Mouse (Mus musculus): ENCODE data around the gene Shmt1. TPM values are rescaled to one million over a fixed set of nuclear protein-coding genes. Genes with fewer than 3 reads are reported as not detected.

Gene Shmt1
- polyA plus RNA-seq, 1 experiment: 6.6 TPM

DNA sequence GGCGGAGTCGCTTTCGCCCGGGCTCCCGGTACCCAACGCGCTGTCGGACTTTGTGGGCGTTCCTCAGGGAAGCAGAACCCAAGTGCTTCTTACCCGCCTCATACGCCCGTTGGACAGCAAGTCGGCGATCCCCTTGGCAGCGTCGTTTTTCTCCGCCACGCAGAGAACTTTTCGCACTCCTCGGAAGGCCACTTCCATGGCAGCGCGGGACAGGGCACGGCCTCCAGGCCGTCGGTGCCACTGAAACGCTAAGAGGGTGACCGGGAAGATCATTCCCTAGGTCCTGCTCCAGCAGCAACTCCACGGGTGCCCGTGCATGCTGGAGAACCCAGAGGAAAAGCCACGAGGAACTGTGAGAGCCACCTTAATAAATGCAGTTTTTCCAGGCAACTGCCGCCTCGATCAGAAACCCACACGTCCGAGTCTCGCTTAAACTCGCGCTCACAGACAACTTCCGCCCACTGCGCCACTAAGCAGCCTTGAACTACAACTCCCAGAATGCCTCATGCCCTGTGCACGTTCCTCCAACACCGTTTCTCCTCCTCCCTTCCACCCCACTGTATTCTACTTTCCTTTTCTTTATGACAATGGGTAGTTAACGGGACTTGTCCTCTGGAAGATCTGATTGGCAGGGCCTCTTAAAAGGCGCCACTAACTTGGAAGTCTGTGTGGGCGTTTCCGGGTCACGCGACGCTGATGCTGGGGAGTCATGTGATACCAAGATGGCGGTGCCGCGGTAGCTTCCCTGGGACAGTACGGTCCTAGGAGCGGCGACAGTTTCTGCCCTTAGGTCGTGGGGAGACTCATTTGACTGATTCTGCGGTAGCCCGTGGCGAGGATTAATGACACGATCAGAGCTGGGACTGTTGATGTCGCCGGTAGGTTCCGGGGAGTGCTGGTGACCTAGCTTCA lies 34.4 kb downstream of the Shmt1 start, which contains the start of the genes Top3a and Smcr8:
TSS of gene Top3a (minus strand) at position 537 of the 912 bp plus-strand sequence.
TSS of gene Smcr8 (plus strand) at position 696 of the 912 bp plus-strand sequence.
- H3K27me3 ChIP-seq (ENCODE audit: control insufficient read depth, insufficient read depth, insufficient read length): no peaks in the 10 kb centered on the region
- H3K4me2 ChIP-seq (ENCODE audit: low read depth): peak within 1 kb of the TSS; percentile 93
- H3K36me3 ChIP-seq (ENCODE audit: control insufficient read depth, insufficient read depth): peaks cover 5% of the 10 kb centered on the region
- TF ChIP-seq TCF3 (IDR thresholded peaks at IDR 0.05; ENCODE audit: insufficient read length, low read depth): no peak
- TF ChIP-seq E2F4 (IDR thresholded peaks at IDR 0.05; ENCODE audit: insufficient read depth): peak; percentile 86
- TF ChIP-seq MYOD1 (IDR thresholded peaks at IDR 0.05; ENCODE audit: control insufficient read depth in 1 of 3, insufficient read length in 2 of 3, low read depth in 2 of 3): no peak
- TF ChIP-seq USF1 (IDR thresholded peaks at IDR 0.05; ENCODE audit: low read depth): peak; percentile 98
- peak; percentile 85 for TF ChIP-seq POLR2A (IDR thresholded peaks at IDR 0.05; ENCODE audit: insufficient read length, low read depth)
- TF ChIP-seq POLR2AphosphoS2 (IDR thresholded peaks at IDR 0.05; ENCODE audit: insufficient read length, low read depth): peak; percentile 81
- no peak for TF ChIP-seq MYOG (IDR thresholded peaks at IDR 0.05; ENCODE audit: control insufficient read depth in 1 of 3, insufficient read depth in 1 of 3, insufficient read length in 2 of 3, low read depth in 2 of 3)
- TF ChIP-seq SRF (IDR thresholded peaks at IDR 0.05; ENCODE audit: control insufficient read depth, insufficient read length, low read depth): peak; percentile 24
- peak within 1 kb of the TSS; percentile 93 for H3K4me3 ChIP-seq
- peak within 1 kb of the TSS; percentile 22 for H3ac ChIP-seq (ENCODE audit: control insufficient read depth, insufficient read length)
- H3K79me2 ChIP-seq (ENCODE audit: control insufficient read depth, insufficient read depth): peaks cover 89% of the 10 kb centered on the region

DNA sequence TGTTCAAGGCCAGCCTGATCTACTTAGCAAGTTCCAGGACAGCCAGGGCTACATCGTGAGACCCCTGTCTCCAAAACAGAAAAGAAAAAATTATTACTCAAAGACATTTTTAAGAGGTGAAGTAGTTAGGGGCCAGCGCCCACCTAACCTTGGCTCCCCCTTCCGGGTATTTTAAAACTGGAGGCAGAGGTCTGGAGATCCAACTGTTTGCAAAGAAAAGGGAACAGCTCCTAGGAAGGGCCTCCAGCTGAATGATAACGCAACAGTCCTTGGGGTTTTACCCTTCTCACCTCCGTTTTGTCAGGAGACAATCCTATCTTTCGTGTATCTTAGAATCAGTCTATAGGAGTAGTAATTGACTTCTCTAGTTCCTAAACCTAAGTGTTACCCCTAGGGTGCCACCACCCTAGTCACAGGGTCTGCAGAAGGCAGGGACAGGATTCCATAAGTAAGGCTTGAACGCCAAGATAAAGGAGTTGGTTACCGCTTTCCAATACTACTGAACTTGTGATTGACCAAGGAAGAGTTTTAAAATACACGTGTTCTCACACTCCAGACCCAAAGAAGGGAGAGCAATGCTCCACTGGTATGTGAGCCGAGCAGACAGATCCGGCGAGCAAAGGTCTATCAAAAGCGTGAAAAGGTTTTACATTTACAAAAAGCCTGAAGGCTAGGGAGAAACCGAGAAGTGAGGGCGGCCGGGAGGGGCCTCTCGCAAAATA lies 35.2 kb downstream of the Shmt1 start:
- H3ac ChIP-seq (ENCODE audit: control insufficient read depth, insufficient read length): peak overlapping the region; percentile 22
- peaks cover 5% of the 10 kb centered on the region for H3K36me3 ChIP-seq (ENCODE audit: control insufficient read depth, insufficient read depth)
- H3K27me3 ChIP-seq (ENCODE audit: control insufficient read depth, insufficient read depth, insufficient read length): no peaks in the 10 kb centered on the region
- peak overlapping the region; percentile 93 for H3K4me2 ChIP-seq (ENCODE audit: low read depth)
- peaks cover 87% of the 10 kb centered on the region for H3K79me2 ChIP-seq (ENCODE audit: control insufficient read depth, insufficient read depth)
- TF ChIP-seq POLR2AphosphoS2 (IDR thresholded peaks at IDR 0.05; ENCODE audit: insufficient read length, low read depth) (no peak), USF1 (IDR thresholded peaks at IDR 0.05; ENCODE audit: low read depth) (no peak), REST (IDR thresholded peaks at IDR 0.05; ENCODE audit: insufficient read depth, insufficient read length) (no peak), SRF (IDR thresholded peaks at IDR 0.05; ENCODE audit: control insufficient read depth, insufficient read length, low read depth) (no peak), POLR2A (IDR thresholded peaks at IDR 0.05; ENCODE audit: insufficient read length, low read depth) (no peak), MAX (IDR thresholded peaks at IDR 0.05; ENCODE audit: low read depth) (no peak), CEBPB (IDR thresholded peaks at IDR 0.05; ENCODE audit: insufficient read depth, poor library complexity, severe bottlenecking) (no peak), TCF3 (IDR thresholded peaks at IDR 0.05; ENCODE audit: insufficient read length, low read depth) (no peak), MYOD1 (IDR thresholded peaks at IDR 0.05; ENCODE audit: control insufficient read depth in 1 of 3, insufficient read length in 2 of 3, low read depth in 2 of 3) (no peak), MYOG (IDR thresholded peaks at IDR 0.05; ENCODE audit: control insufficient read depth in 1 of 3, insufficient read depth in 1 of 3, insufficient read length in 2 of 3, low read depth in 2 of 3) (no peak), E2F4 (IDR thresholded peaks at IDR 0.05; ENCODE audit: insufficient read depth) (no peak), TCF12 (IDR thresholded peaks at IDR 0.05; ENCODE audit: insufficient read depth, poor library complexity, severe bottlenecking) (no peak)
- peak overlapping the region; percentile 93 for H3K4me3 ChIP-seq

DNA sequence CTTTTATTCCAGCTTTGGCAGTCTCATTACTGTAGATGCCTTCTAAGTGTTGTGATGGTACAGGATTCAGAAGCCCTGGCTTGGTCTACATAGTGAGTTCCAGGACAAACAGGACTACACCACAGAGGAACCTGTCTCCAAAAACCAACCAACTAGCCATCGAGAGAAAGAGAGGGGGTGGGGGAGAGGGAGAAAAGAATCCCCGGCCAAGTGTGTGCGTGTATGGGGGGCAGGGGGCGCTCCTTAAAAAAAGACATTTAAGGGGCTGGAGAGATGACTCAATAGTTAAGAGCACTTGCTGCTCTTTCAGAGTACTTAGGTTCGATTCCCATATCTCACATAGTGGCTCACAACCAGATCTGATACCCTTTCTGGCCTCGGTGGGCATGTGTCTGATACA lies 35.9 kb downstream of the Shmt1 start:
- Histone ChIP-seq H3K79me2 (ENCODE audit: control insufficient read depth, insufficient read depth) (peaks cover 87% of the 10 kb centered on the region), H3K4me3 (peak overlapping the region; percentile 93), H3K4me2 (ENCODE audit: low read depth) (peak overlapping the region; percentile 93), H3ac (ENCODE audit: control insufficient read depth, insufficient read length) (no peak overlapping the region), H3K27me3 (ENCODE audit: control insufficient read depth, insufficient read depth, insufficient read length) (no peaks in the 10 kb centered on the region), H3K36me3 (ENCODE audit: control insufficient read depth, insufficient read depth) (peaks cover 2% of the 10 kb centered on the region)
- no peak for TF ChIP-seq MAX (IDR thresholded peaks at IDR 0.05; ENCODE audit: low read depth)

DNA sequence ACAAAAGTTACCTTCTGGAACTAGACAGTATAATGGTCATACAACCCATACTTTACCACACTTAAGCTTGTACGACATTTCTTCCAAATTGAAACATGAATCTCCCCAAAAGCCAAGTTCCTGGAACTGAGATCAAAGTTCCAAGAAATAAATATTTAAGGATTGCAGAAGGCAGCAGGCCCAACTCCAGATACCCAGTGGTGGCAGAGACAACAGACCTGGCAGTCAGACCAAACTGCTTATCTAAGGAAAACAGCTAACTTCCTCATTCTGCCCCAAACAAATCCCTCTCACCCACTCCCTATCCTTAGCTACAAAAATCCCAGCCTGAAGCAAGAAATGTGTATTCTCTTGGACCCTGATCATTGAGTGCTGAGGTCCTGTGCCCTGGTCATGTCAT lies 36.7 kb downstream of the Shmt1 start:
- no peaks in the 10 kb centered on the region for H3K36me3 ChIP-seq (ENCODE audit: control insufficient read depth, insufficient read depth)
- TF ChIP-seq POLR2AphosphoS2 (IDR thresholded peaks at IDR 0.05; ENCODE audit: insufficient read length, low read depth): no peak
- no peak for TF ChIP-seq CEBPB (IDR thresholded peaks at IDR 0.05; ENCODE audit: insufficient read depth, poor library complexity, severe bottlenecking)
- TF ChIP-seq TCF12 (IDR thresholded peaks at IDR 0.05; ENCODE audit: insufficient read depth, poor library complexity, severe bottlenecking): no peak
- no peak for TF ChIP-seq SRF (IDR thresholded peaks at IDR 0.05; ENCODE audit: control insufficient read depth, insufficient read length, low read depth)
- TF ChIP-seq E2F4 (IDR thresholded peaks at IDR 0.05; ENCODE audit: insufficient read depth): no peak
- TF ChIP-seq MYOG (IDR thresholded peaks at IDR 0.05; ENCODE audit: control insufficient read depth in 1 of 3, insufficient read depth in 1 of 3, insufficient read length in 2 of 3, low read depth in 2 of 3): no peak
- TF ChIP-seq MYOD1 (IDR thresholded peaks at IDR 0.05; ENCODE audit: control insufficient read depth in 1 of 3, insufficient read length in 2 of 3, low read depth in 2 of 3): no peak
- TF ChIP-seq USF1 (IDR thresholded peaks at IDR 0.05; ENCODE audit: low read depth): no peak
- no peak for TF ChIP-seq REST (IDR thresholded peaks at IDR 0.05; ENCODE audit: insufficient read depth, insufficient read length)
- TF ChIP-seq POLR2A (IDR thresholded peaks at IDR 0.05; ENCODE audit: insufficient read length, low read depth): no peak
- no peak for TF ChIP-seq MAX (IDR thresholded peaks at IDR 0.05; ENCODE audit: low read depth)
- TF ChIP-seq TCF3 (IDR thresholded peaks at IDR 0.05; ENCODE audit: insufficient read length, low read depth): no peak
- H3K4me3 ChIP-seq: no peak overlapping the region
- no peak overlapping the region for H3ac ChIP-seq (ENCODE audit: control insufficient read depth, insufficient read length)
- peaks cover 83% of the 10 kb centered on the region for H3K79me2 ChIP-seq (ENCODE audit: control insufficient read depth, insufficient read depth)
- peak overlapping the region; percentile 93 for H3K4me2 ChIP-seq (ENCODE audit: low read depth)
- H3K27me3 ChIP-seq (ENCODE audit: control insufficient read depth, insufficient read depth, insufficient read length): no peaks in the 10 kb centered on the region

Measured in myocyte (in vitro differentiated cells).